Mouse (Mus musculus) liver, embryonic 13.5 days (tissue): ENCODE measurements at regions not wholly inside any gene's neighbourhood (a gene's known extent, or its start where the extent isn't known, plus 50 kb on each side); places are given as distances from the start of the nearest gene placed in this dataset.

Experiments
- ATAC-seq: fragments of 200-750 bp; cut with Nextera tagmentation; 2 replicates; pipeline ENCODE4 v1.8.0; 2017; ENCODE audit warnings: low read depth, mild to moderate bottlenecking, moderate number of reproducible peaks, moderate library complexity
- DNase-seq: peaks from one replicate; pipeline ENCODE4 v3.0.0; 2022
- H3K27ac ChIP-seq: fragments of 300-500 bp; sonication (generic); 2 replicates; pipeline ENCODE4 v1.5.1; 2015; ENCODE audit warnings: moderate library complexity, mild to moderate bottlenecking, inconsistent platforms
- H3K27me3 ChIP-seq: fragments of 300-500 bp; sonication (generic); 2 replicates; pipeline ENCODE4 v1.6.1; 2015; ENCODE audit warnings: mild to moderate bottlenecking, inconsistent platforms
- H3K36me3 ChIP-seq: fragments of 300-500 bp; sonication (generic); 2 replicates; pipeline ENCODE4 v1.6.1; 2015; ENCODE audit warnings: mild to moderate bottlenecking, inconsistent platforms
- H3K4me1 ChIP-seq: fragments of 300-500 bp; sonication (generic); replicated peaks from 2 replicates; pipeline ENCODE4 v1.6.1; 2015; ENCODE audit warnings: inconsistent platforms
- H3K4me2 ChIP-seq: fragments of 300-500 bp; sonication (generic); 2 replicates; pipeline ENCODE4 v1.6.1; 2015; ENCODE audit warnings: inconsistent platforms, mild to moderate bottlenecking, moderate library complexity
- H3K4me3 ChIP-seq: fragments of 300-500 bp; sonication (generic); replicated peaks from 2 replicates; pipeline ENCODE4 v1.5.1; 2015; ENCODE audit warnings: mild to moderate bottlenecking, inconsistent platforms
- H3K9ac ChIP-seq: fragments of 300-500 bp; sonication (generic); 2 replicates; pipeline ENCODE4 v1.6.1; 2015; ENCODE audit warnings: mild to moderate bottlenecking, inconsistent platforms
- H3K9me3 ChIP-seq: fragments of 300-500 bp; sonication (generic); replicated peaks from 2 replicates; pipeline ENCODE4 v1.6.1; 2016; ENCODE audit warnings: inconsistent platforms
- WGBS: fragments of 180-500 bp; shearing (Covaris S2); methylation state at CpG from one replicate; pipeline ENCODE4 v1.1.7; 2015; ENCODE audit not compliant: insufficient replicate concordance; 5-methylcytosine and 5-hydroxymethylcytosine counted together

DNA sequence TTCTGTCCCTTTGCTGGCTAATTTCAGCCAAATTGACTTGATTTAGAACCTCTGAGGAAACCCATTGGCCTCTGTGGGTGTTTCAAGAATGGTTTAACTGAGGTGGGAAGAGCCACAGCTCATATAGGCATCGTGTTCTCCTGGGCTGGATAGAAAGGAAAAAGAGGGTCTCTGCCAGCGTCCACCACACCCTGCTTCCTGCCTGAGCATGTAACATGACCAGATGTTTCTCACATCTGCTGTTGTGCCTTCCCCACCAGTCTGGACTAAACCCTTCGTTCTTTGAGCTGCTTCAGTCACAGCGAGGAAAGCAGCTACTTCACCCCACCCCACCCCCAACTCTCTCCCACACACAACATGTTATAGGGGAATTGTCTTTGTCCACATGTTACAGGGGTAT, 366.3 kb upstream of the Trib2 start:
- H3K36me3 ChIP-seq = no peaks in the 10 kb centered on the region
- peaks cover 17% of the 10 kb centered on the region for H3K4me1 ChIP-seq
- no peaks in the 10 kb centered on the region for H3K9me3 ChIP-seq
- H3K27ac ChIP-seq = no peak overlapping the region
- no peak overlapping the region for H3K4me2 ChIP-seq
- DNase-seq = no peak
- WGBS = 24% methylated on average over 4 of the region's 4 CpGs
- H3K27me3 ChIP-seq = no peaks in the 10 kb centered on the region
- H3K4me3 ChIP-seq = no peak overlapping the region
- no peak for ATAC-seq
- no peak overlapping the region for H3K9ac ChIP-seq

DNA sequence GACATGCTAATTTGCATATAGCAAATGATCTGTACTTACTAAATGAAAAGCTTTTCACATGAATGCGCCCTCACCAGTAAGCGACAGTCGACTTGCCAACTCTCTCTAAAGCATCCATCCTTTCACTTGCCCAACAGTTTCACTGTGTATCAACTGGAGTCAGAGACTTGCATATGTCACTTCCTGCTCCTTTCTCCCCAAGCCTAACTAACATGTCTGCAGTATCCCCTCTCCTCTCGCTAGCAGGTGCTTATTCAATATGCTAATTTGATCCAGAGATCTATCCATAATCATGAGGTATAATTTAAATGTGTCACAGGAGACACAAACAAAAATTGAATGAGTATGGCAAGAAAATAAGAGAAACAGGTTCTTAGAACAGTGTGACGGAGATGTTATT, 364.9 kb upstream of the Trib2 start:
- no peaks in the 10 kb centered on the region for H3K27me3 ChIP-seq
- no peak for ATAC-seq

DNA sequence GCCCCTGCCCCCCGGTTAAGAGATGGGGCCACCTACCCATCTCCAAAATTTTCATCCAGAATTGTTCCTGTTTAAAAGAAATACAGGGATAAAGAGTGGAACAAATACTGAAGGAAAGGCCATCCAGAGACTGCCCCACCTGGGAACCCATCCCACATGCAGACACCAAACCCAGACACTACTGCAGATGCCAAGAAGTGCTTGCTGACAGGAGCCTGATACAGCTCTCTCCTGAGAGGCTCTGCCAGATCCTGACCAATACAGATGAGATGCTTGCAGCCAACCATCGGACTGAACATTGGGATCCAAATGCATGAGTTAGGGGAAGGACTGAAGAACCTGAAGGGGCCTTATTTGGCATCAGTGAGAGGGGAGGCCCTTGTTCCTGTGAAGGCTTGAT, 363.2 kb upstream of the Trib2 start:
- 68% methylated on average over 2 of the region's 2 CpGs for whole genome bisulfite sequencing
- Histone ChIP-seq H3K9me3 (no peaks in the 10 kb centered on the region), H3K4me3 (no peak overlapping the region), H3K9ac (no peak overlapping the region), H3K27ac (no peak overlapping the region), H3K4me2 (no peak overlapping the region), H3K36me3 (no peaks in the 10 kb centered on the region), H3K27me3 (no peaks in the 10 kb centered on the region), H3K4me1 (0 out of 2 replicates have a peak, but pooled peaks cover 3% of the 10 kb centered on the region)
- no peak for DNase-seq
- no peak for ATAC-seq

More for the DNA sequence above, 364.9 kb upstream of the Trib2 start:
- peaks cover 17% of the 10 kb centered on the region for H3K4me1 ChIP-seq
- no peak overlapping the region for H3K9ac ChIP-seq
- no peak overlapping the region for H3K4me2 ChIP-seq
- no peak overlapping the region for H3K27ac ChIP-seq
- 73% methylated on average over 5 of the region's 5 CpGs for WGBS
- no peak overlapping the region for H3K4me3 ChIP-seq
- no peak for DNase-seq
- H3K9me3 ChIP-seq = no peaks in the 10 kb centered on the region
- no peaks in the 10 kb centered on the region for H3K36me3 ChIP-seq

DNA sequence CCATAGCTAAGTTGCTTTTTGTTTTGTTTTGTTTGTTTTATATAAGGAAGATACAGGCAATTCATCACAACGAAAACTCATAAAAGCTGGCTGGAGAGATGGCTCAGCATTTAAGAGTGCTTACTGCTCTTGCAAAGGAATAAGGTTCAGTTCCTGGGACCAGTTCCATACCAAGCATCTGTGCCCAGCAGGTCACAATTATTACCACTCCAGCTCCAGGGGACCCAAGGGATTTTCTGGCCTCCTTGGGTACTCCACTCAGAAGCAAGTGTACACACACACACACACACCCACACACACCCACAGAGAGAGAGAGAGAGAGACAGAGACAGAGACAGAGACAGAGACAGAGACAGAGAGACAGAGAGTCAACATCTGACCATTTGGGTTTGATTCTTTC, 359.6 kb upstream of the Trib2 start:
- no peak overlapping the region for H3K4me3 ChIP-seq
- H3K27ac ChIP-seq = no peak overlapping the region
- DNase-seq (no peak), ATAC-seq (no peak)
- no peaks in the 10 kb centered on the region for H3K9me3 ChIP-seq
- 62% methylated on average over 1 of the region's 1 CpGs for WGBS
- H3K9ac ChIP-seq = no peak overlapping the region
- H3K27me3 ChIP-seq = no peaks in the 10 kb centered on the region
- H3K36me3 ChIP-seq = no peaks in the 10 kb centered on the region
- no peaks in the 10 kb centered on the region for H3K4me1 ChIP-seq
- H3K4me2 ChIP-seq = no peak overlapping the region

DNA sequence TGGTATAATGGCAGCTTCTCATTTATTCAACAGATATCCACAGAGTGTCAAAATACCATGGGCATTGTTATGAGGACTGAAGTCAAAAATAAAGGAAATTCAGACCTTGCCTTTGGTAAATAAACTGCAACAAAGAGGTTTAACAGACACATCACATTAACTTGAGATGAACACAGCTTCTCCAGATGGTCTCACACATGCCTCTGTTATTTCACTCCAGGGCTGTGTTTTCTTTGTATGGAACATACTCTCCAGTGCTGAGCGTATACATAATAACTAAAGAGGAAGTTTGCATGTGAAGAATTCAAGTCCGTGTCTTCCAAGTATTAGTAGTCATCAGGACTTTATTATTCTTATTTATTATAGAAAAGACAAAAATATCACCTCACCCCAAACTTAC, 355.5 kb upstream of the Trib2 start:
- H3K36me3 ChIP-seq = no peaks in the 10 kb centered on the region
- no peaks in the 10 kb centered on the region for H3K27me3 ChIP-seq
- ATAC-seq (no peak), DNase-seq (no peak)
- no peaks in the 10 kb centered on the region for H3K4me1 ChIP-seq
- H3K9me3 ChIP-seq = no peaks in the 10 kb centered on the region
- H3K4me2 ChIP-seq = no peak overlapping the region
- no peak overlapping the region for H3K9ac ChIP-seq
- no peak overlapping the region for H3K27ac ChIP-seq
- H3K4me3 ChIP-seq = no peak overlapping the region
- WGBS = 68% methylated on average over 2 of the region's 2 CpGs

DNA sequence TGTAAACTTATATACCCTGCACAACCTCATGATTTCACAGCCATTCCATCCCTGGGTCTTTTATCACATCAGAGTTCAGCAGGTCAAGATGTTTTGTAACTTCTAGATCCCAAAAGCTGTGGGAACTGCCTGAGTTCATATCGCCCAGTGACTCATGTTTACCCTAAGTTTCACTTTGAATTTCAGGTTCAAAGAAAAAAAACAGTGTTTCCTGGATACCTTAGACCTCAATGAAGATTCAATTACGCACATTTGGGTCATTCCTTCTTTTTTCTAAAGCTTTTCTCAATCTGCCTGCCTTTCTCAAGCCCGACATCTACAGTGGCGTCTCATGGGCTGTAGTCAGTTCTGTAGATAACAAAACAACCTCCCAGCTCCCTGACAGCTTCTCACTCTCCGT, 354.9 kb upstream of the Trib2 start:
- H3K27me3 ChIP-seq = no peaks in the 10 kb centered on the region
- H3K27ac ChIP-seq = no peak overlapping the region
- H3K9ac ChIP-seq = no peak overlapping the region
- ATAC-seq (no peak), DNase-seq (no peak)
- no peaks in the 10 kb centered on the region for H3K9me3 ChIP-seq
- no peaks in the 10 kb centered on the region for H3K4me1 ChIP-seq
- H3K4me3 ChIP-seq = no peak overlapping the region
- H3K36me3 ChIP-seq = no peaks in the 10 kb centered on the region
- H3K4me2 ChIP-seq = no peak overlapping the region
- 44% methylated on average over 5 of the region's 5 CpGs for WGBS

DNA sequence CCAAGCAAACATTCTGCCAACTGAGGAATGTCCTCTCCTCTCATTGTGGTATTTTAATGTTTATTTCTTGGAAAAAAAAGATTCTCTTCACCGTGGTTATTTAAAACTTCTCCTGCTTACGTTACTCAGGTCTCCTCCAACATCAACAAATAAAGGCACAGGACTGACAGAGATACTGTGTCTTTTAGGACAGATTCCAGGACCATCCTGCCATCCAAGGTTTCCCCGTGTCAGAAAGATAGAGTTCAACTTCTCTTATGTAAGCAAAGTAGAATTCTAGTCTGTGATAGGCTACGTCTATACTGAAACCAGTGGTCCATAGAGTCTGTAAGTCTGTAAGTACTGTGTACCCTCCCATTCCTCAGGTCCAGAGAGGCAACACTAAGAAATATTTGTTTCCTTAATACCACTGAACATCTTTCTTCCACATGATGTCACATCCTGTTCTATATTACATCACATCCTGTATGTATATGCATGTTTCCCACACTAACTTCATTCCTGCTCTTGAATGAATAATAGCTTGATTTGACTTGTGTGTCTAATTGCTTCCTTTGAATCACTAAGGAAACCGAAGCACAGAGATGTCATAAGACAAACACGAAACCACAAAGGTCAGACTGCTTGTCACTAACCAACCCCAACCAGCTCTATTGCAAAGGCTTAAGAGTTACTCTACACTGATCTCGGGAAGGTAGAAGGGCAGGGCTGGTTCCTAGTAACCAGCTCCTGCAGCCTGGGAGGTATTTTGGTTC, 353.2 kb upstream of the Trib2 start:
- H3K27me3 ChIP-seq = no peaks in the 10 kb centered on the region
- no peak overlapping the region for H3K9ac ChIP-seq
- H3K9me3 ChIP-seq = no peaks in the 10 kb centered on the region
- 50% methylated on average over 7 of the region's 7 CpGs for WGBS
- H3K27ac ChIP-seq = no peak overlapping the region
- no peak for ATAC-seq
- H3K4me3 ChIP-seq = no peak overlapping the region
- H3K36me3 ChIP-seq = no peaks in the 10 kb centered on the region
- H3K4me1 ChIP-seq = no peaks in the 10 kb centered on the region
- DNase-seq = no peak
- no peak overlapping the region for H3K4me2 ChIP-seq

DNA sequence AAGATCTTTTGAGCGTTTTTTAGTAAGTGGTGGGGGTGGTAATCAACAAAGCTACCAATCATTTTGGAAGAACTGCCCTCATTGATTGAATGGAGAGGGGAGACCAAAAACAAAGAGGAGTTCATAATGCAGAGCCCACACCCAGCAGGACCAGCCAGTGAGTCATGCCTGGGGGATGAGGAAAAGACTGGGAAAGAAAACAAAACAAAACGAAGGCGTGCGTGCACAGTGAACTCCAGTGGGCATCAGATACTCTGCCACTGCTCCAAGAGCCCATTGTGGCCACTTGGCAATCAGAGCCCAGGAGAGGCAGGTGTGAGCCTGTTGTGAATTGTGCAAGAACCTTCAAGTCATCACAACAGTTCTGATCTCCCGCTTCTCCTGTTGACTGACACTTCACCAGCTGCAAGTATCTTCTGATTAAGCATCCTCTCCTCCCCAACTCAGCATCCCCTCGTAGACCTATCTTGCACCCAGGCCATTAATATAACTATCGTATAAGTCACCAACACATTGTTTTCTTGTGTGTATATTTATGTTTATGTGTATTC, 351.1 kb upstream of the Trib2 start:
- Histone ChIP-seq H3K4me1 (no peaks in the 10 kb centered on the region), H3K9ac (no peak overlapping the region), H3K36me3 (no peaks in the 10 kb centered on the region), H3K9me3 (no peaks in the 10 kb centered on the region), H3K27me3 (no peaks in the 10 kb centered on the region), H3K27ac (no peak overlapping the region), H3K4me2 (no peak overlapping the region), H3K4me3 (no peak overlapping the region)
- ATAC-seq (no peak), DNase-seq (no peak)
- WGBS = 70% methylated on average over 7 of the region's 7 CpGs

DNA sequence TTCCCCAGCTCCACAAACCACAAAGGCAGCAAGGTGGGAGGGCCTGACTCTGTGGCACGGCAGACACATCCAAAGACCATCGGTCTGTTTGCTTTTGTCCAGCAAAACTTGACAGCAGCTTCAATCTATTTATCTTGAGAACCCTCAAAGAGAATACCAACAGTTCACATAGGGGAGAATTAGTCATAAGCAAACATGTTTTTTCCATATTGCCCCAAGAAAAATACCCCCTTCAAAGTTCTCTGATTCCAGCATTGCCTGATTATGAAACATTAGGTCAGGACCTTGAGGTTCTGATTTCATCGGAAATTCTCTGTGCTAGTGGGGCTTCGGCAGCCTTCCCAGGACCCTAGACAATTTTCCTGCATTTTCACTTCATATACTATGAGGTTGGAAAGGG, 348.4 kb upstream of the Trib2 start:
- no peaks in the 10 kb centered on the region for H3K27me3 ChIP-seq
- no peak overlapping the region for H3K27ac ChIP-seq
- DNase-seq (no peak), ATAC-seq (no peak)
- H3K36me3 ChIP-seq = no peaks in the 10 kb centered on the region
- no peak overlapping the region for H3K4me2 ChIP-seq
- H3K4me3 ChIP-seq = no peak overlapping the region
- 58% methylated on average over 4 of the region's 4 CpGs for WGBS
- H3K4me1 ChIP-seq = no peaks in the 10 kb centered on the region
- H3K9me3 ChIP-seq = no peaks in the 10 kb centered on the region
- no peak overlapping the region for H3K9ac ChIP-seq

DNA sequence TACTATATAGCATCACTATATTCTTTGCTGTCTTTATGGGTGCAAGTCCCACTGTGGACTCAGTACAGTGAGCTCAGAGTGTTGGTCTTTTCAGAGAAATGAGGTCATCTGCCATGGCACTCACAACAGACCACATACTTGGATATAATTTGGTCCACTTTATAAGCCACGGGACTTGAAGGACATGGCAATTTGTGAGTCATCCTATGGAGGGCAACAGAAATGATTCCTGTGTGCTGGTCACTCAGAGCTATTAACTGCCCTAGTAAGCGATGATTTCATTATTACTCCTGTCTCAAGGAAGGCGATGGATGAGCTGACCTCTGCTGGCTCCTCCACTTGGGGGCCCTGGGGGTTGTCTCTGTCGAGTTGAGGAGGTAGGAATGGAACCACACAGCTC, 345.2 kb upstream of the Trib2 start:
- Histone ChIP-seq H3K36me3 (no peaks in the 10 kb centered on the region), H3K9ac (no peak overlapping the region), H3K4me2 (no peak overlapping the region), H3K9me3 (no peaks in the 10 kb centered on the region), H3K4me3 (no peak overlapping the region), H3K4me1 (no peaks in the 10 kb centered on the region), H3K27me3 (no peaks in the 10 kb centered on the region), H3K27ac (no peak overlapping the region)
- 63% methylated on average over 4 of the region's 4 CpGs for WGBS
- DNase-seq = no peak
- no peak for ATAC-seq

DNA sequence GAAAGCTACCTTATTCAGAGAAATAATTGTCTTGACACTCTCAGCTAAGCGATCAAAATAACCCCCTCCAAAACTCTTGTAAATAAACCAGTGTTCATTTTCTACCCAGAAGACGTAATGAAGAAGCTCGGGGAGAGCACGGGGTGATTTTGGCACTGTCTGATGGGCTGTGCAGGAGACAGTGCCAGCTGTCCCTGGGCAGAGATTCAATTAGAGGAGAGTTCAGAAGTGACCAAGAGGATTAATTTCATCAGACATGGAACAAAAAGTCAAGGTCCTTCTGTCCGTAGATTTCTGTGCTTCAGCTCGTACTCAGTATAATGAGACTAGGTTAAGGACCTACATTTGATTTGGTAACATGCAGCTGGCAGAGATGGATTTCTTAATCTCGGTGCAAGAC, 341.2 kb upstream of the Trib2 start:
- 73% methylated on average over 7 of the region's 7 CpGs for WGBS
- no peak for DNase-seq
- H3K4me2 ChIP-seq = no peak overlapping the region
- H3K27ac ChIP-seq = no peak overlapping the region
- no peaks in the 10 kb centered on the region for H3K27me3 ChIP-seq
- no peaks in the 10 kb centered on the region for H3K9me3 ChIP-seq
- no peak overlapping the region for H3K9ac ChIP-seq
- no peak overlapping the region for H3K4me3 ChIP-seq
- no peak for ATAC-seq
- H3K4me1 ChIP-seq = no peaks in the 10 kb centered on the region
- no peaks in the 10 kb centered on the region for H3K36me3 ChIP-seq
